Mouse (Mus musculus) embryonic facial prominence, embryonic 15.5 days (tissue): ENCODE data around the gene Dgki. TPM values are rescaled to one million over a fixed set of nuclear protein-coding genes. Genes with fewer than 3 reads are reported as not detected.
A peak's percentile ranks its signal among the peaks of the same experiment; 100 is the strongest.

ENCODE experiments used
- ATAC-seq: fragments of 200-750 bp; cut with Nextera tagmentation; 2 replicates; pipeline ENCODE4 v1.8.0; 2017; ENCODE audit warnings: low read depth, moderate TSS enrichment; ENCODE audit not compliant: insufficient number of reproducible peaks, low FRiP score, low TSS enrichment
- H3K27ac ChIP-seq: fragments of 300-500 bp; sonication (generic); replicated peaks from 2 replicates; pipeline ENCODE4 v1.5.1; 2015; ENCODE audit warnings: mild to moderate bottlenecking, inconsistent platforms
- H3K27me3 ChIP-seq: fragments of 300-500 bp; sonication (generic); 2 replicates; pipeline ENCODE4 v1.6.1; 2015; ENCODE audit warnings: inconsistent platforms
- H3K36me3 ChIP-seq: fragments of 300-500 bp; sonication (generic); 2 replicates; pipeline ENCODE4 v1.6.1; 2015; ENCODE audit warnings: mild to moderate bottlenecking, inconsistent platforms
- H3K4me1 ChIP-seq: fragments of 300-500 bp; sonication (generic); 2 replicates; pipeline ENCODE4 v1.6.1; 2015; ENCODE audit warnings: inconsistent platforms
- H3K4me2 ChIP-seq: fragments of 300-500 bp; sonication (generic); replicated peaks from 2 replicates; pipeline ENCODE4 v1.6.1; 2015; ENCODE audit warnings: mild to moderate bottlenecking, inconsistent platforms
- H3K4me3 ChIP-seq: fragments of 300-500 bp; sonication (generic); replicated peaks from 2 replicates; pipeline ENCODE4 v1.5.1; 2015; ENCODE audit warnings: mild to moderate bottlenecking, inconsistent platforms
- H3K9ac ChIP-seq: fragments of 300-500 bp; sonication (generic); 2 replicates; pipeline ENCODE4 v1.6.1; 2015; ENCODE audit warnings: inconsistent platforms
- H3K9me3 ChIP-seq: fragments of 300-500 bp; sonication (generic); replicated peaks from 2 replicates; pipeline ENCODE4 v1.6.1; 2016; ENCODE audit warnings: inconsistent platforms
- WGBS: fragments of 180-500 bp; shearing (Covaris S2); methylation state at CpG from one replicate; pipeline ENCODE4 v1.1.7; 2015; 5-methylcytosine and 5-hydroxymethylcytosine counted together
- polyA plus RNA-seq: library from polyadenylated mRNA; unstranded; fragments of >200 nt; fragmentation: Nextera tagmentation; extraction: Ambion mirVana; gene quantifications from 2 replicates; pipeline ENCODE4 v1.2.1, GENCODE M21; 2015

The Dgki gene
- polyA plus RNA-seq, 1 experiment from 2014 or later: 0.83 TPM

GRCm38 (mm10) chr6:36843031-36843488, 456.9 kb downstream of the Dgki start:
- Histone ChIP-seq H3K27me3 (no peaks in the 10 kb centered on the region), H3K36me3 (no peaks in the 10 kb centered on the region), H3K9ac (no peak overlapping the region), H3K4me2 (no peak overlapping the region), H3K4me3 (no peak overlapping the region), H3K9me3 (no peaks in the 10 kb centered on the region), H3K27ac (peak overlapping the region; percentile 67), H3K4me1 (peaks cover 10% of the 10 kb centered on the region)
- 56% methylated on average over 3 of the region's 3 CpGs for WGBS
- ATAC-seq: no peak

- ATAC-seq: no peak
- H3K9ac ChIP-seq: no peak overlapping the region
- no peak overlapping the region for H3K4me2 ChIP-seq
- H3K27me3 ChIP-seq: no peaks in the 10 kb centered on the region
- H3K36me3 ChIP-seq: no peaks in the 10 kb centered on the region
- no peak overlapping the region for H3K4me3 ChIP-seq
- peaks cover 10% of the 10 kb centered on the region for H3K4me1 ChIP-seq
- WGBS: 44% methylated on average over 5 of the region's 5 CpGs
- no peaks in the 10 kb centered on the region for H3K9me3 ChIP-seq
- peak overlapping the region; percentile 67 for H3K27ac ChIP-seq
These were observed 457.7 kb downstream of the Dgki start for GRCm38 (mm10) chr6:36842101-36842922.

GRCm38 (mm10) chr6:36841701-36842100, 458.3 kb downstream of the Dgki start:
- Histone ChIP-seq H3K27ac (no peak overlapping the region), H3K4me3 (no peak overlapping the region), H3K9ac (no peak overlapping the region), H3K9me3 (no peaks in the 10 kb centered on the region), H3K27me3 (no peaks in the 10 kb centered on the region), H3K4me2 (no peak overlapping the region), H3K36me3 (no peaks in the 10 kb centered on the region), H3K4me1 (peaks cover 10% of the 10 kb centered on the region)
- ATAC-seq: no peak; the same call in 1 of the 2 replicates
- 17% methylated on average over 3 of the region's 3 CpGs for WGBS

- H3K4me1 ChIP-seq: peaks cover 10% of the 10 kb centered on the region
- no peak overlapping the region for H3K9ac ChIP-seq
- no peak overlapping the region for H3K4me2 ChIP-seq
- no peaks in the 10 kb centered on the region for H3K36me3 ChIP-seq
- no peak for ATAC-seq
- no peak overlapping the region; the same call in 1 of the 2 replicates for H3K27ac ChIP-seq
- H3K9me3 ChIP-seq: no peaks in the 10 kb centered on the region
- no peak overlapping the region for H3K4me3 ChIP-seq
- H3K27me3 ChIP-seq: no peaks in the 10 kb centered on the region
These were observed 458.8 kb downstream of the Dgki start for GRCm38 (mm10) chr6:36841174-36841573.

- H3K9ac ChIP-seq: no peak overlapping the region
- no peak overlapping the region for H3K27ac ChIP-seq
- no peak overlapping the region for H3K4me3 ChIP-seq
- no peak overlapping the region for H3K4me2 ChIP-seq
- H3K36me3 ChIP-seq: no peaks in the 10 kb centered on the region
- H3K4me1 ChIP-seq: peaks cover 10% of the 10 kb centered on the region
- no peaks in the 10 kb centered on the region for H3K9me3 ChIP-seq
- ATAC-seq: no peak
- WGBS: 100% methylated on average over 1 of the region's 1 CpGs
- no peaks in the 10 kb centered on the region for H3K27me3 ChIP-seq
These were observed 461.2 kb downstream of the Dgki start for GRCm38 (mm10) chr6:36838747-36839146.

GRCm38 (mm10) chr6:36835351-36835750, 464.6 kb downstream of the Dgki start:
- no peak overlapping the region for H3K27ac ChIP-seq
- H3K9ac ChIP-seq: no peak overlapping the region
- H3K36me3 ChIP-seq: no peaks in the 10 kb centered on the region
- no peak overlapping the region for H3K4me2 ChIP-seq
- H3K9me3 ChIP-seq: no peaks in the 10 kb centered on the region
- WGBS: 52% methylated on average over 3 of the region's 3 CpGs
- H3K4me3 ChIP-seq: no peak overlapping the region
- H3K27me3 ChIP-seq: no peaks in the 10 kb centered on the region
- H3K4me1 ChIP-seq: no peaks in the 10 kb centered on the region
- ATAC-seq: no peak

- Histone ChIP-seq H3K9ac (no peak overlapping the region), H3K27me3 (no peaks in the 10 kb centered on the region), H3K4me3 (no peak overlapping the region), H3K4me1 (no peaks in the 10 kb centered on the region), H3K27ac (no peak overlapping the region), H3K36me3 (no peaks in the 10 kb centered on the region), H3K9me3 (no peaks in the 10 kb centered on the region), H3K4me2 (no peak overlapping the region)
- no peak for ATAC-seq
- WGBS: 73% methylated on average over 4 of the region's 4 CpGs
These were observed 465.2 kb downstream of the Dgki start for GRCm38 (mm10) chr6:36834695-36835265.

- H3K27me3 ChIP-seq: no peaks in the 10 kb centered on the region
- H3K36me3 ChIP-seq: no peaks in the 10 kb centered on the region
- no peak overlapping the region for H3K9ac ChIP-seq
- no peak for ATAC-seq
- H3K9me3 ChIP-seq: no peaks in the 10 kb centered on the region
- H3K4me3 ChIP-seq: no peak overlapping the region
- no peak overlapping the region for H3K4me2 ChIP-seq
- WGBS: 56% methylated on average over 4 of the region's 4 CpGs
- H3K4me1 ChIP-seq: no peaks in the 10 kb centered on the region
- H3K27ac ChIP-seq: no peak overlapping the region
These were observed 467.3 kb downstream of the Dgki start for GRCm38 (mm10) chr6:36832681-36833080.

GRCm38 (mm10) chr6:36832207-36832606, 467.8 kb downstream of the Dgki start:
- no peak for ATAC-seq
- no peak overlapping the region for H3K27ac ChIP-seq
- 43% methylated on average over 2 of the region's 2 CpGs for WGBS
- no peak overlapping the region for H3K4me2 ChIP-seq
- no peak overlapping the region for H3K9ac ChIP-seq
- no peaks in the 10 kb centered on the region for H3K4me1 ChIP-seq
- H3K27me3 ChIP-seq: no peaks in the 10 kb centered on the region
- H3K9me3 ChIP-seq: no peaks in the 10 kb centered on the region
- H3K36me3 ChIP-seq: no peaks in the 10 kb centered on the region
- H3K4me3 ChIP-seq: no peak overlapping the region

- H3K9ac ChIP-seq: no peak overlapping the region
- no peaks in the 10 kb centered on the region for H3K9me3 ChIP-seq
- H3K4me3 ChIP-seq: no peak overlapping the region
- H3K36me3 ChIP-seq: no peaks in the 10 kb centered on the region
- H3K4me1 ChIP-seq: no peaks in the 10 kb centered on the region
- no peaks in the 10 kb centered on the region for H3K27me3 ChIP-seq
- H3K4me2 ChIP-seq: no peak overlapping the region
- 66% methylated on average over 9 of the region's 9 CpGs for WGBS
- ATAC-seq: no peak
- H3K27ac ChIP-seq: no peak overlapping the region
These were observed 469.5 kb downstream of the Dgki start for GRCm38 (mm10) chr6:36830371-36830925.

- no peak overlapping the region for H3K4me3 ChIP-seq
- 0 out of 2 replicates have a peak overlapping the region, but pooled peaks have one; percentile 19 for H3K4me2 ChIP-seq
- no peak for ATAC-seq
- no peaks in the 10 kb centered on the region for H3K9me3 ChIP-seq
- H3K9ac ChIP-seq: no peak overlapping the region
- H3K27ac ChIP-seq: peak overlapping the region; percentile 83
- no peaks in the 10 kb centered on the region for H3K27me3 ChIP-seq
- H3K4me1 ChIP-seq: peaks cover 18% of the 10 kb centered on the region; the same call in 1 of the 2 replicates
- no peaks in the 10 kb centered on the region for H3K36me3 ChIP-seq
These were observed 480.3 kb downstream of the Dgki start for GRCm38 (mm10) chr6:36819784-36820050.
